Mouse (Mus musculus) MEL (cell line): ENCODE results near the gene Narf.
A peak's percentile ranks its signal among the peaks of the same experiment; 100 is the strongest.

ENCODE experiments used
- BHLHE40 ChIP-seq: IDR thresholded peaks from 2 replicates; pipeline ENCODE4 v1.6.1; 2012; ENCODE audit warnings: low read depth, mild to moderate bottlenecking, inconsistent platforms, low read length, improper control_type of control experiment, borderline replicate concordance
- CTCF ChIP-seq, 3 experiments: IDR thresholded peaks in 2 of 3; conservative IDR thresholded peaks in 1 of 3; 2 replicates each; pipeline ENCODE4 v1.5.1; 2011 to 2012; ENCODE audit warnings: low read length in 3 of 3, low read depth in 2 of 3, mild to moderate bottlenecking in 2 of 3, improper control_type of control experiment in 1 of 3, inconsistent platforms in 1 of 3, mixed read lengths in 1 of 3, moderate library complexity in 1 of 3; ENCODE audit not compliant: control insufficient read depth in 1 of 3, insufficient read depth in 1 of 3, poor library complexity in 1 of 3, severe bottlenecking in 1 of 3
- ELF1 ChIP-seq: IDR thresholded peaks from 2 replicates; pipeline ENCODE4 v1.6.1; 2014; ENCODE audit warnings: low read depth, mild to moderate bottlenecking, inconsistent platforms, low read length, improper control_type of control experiment, moderate library complexity
- EP300 ChIP-seq, 2 experiments: IDR thresholded peaks; 2 replicates each; pipeline ENCODE4 v1.6.1; 2011; ENCODE audit warnings: improper control_type of control experiment in 2 of 2, low read length in 2 of 2, low read depth in 1 of 2, mild to moderate bottlenecking in 1 of 2
- GATA1 ChIP-seq: IDR thresholded peaks from 2 replicates; pipeline ENCODE4 v1.6.1; 2011; ENCODE audit warnings: low read depth, low read length, improper control_type of control experiment
- POLR2A ChIP-seq, 2 experiments: IDR thresholded peaks; 2 replicates each; pipeline ENCODE4 v1.6.1; 2011 to 2012; ENCODE audit warnings: low read length in 2 of 2, mild to moderate bottlenecking in 2 of 2, control low read depth in 1 of 2, improper control_type of control experiment in 1 of 2, low read depth in 1 of 2, moderate library complexity in 1 of 2; ENCODE audit not compliant: control insufficient read depth in 1 of 2, insufficient read depth in 1 of 2, poor library complexity in 1 of 2
- POLR2AphosphoS5 ChIP-seq: IDR thresholded peaks from 2 replicates; pipeline ENCODE4 v1.6.1; 2012; ENCODE audit warnings: low read depth, borderline replicate concordance, mild to moderate bottlenecking, inconsistent platforms, low read length, moderate library complexity, mixed read lengths
- SMC3 ChIP-seq: IDR thresholded peaks from 2 replicates; pipeline ENCODE4 v1.6.1; 2011; ENCODE audit warnings: low read depth, low read length, improper control_type of control experiment
- UBTF ChIP-seq: IDR thresholded peaks from 2 replicates; pipeline ENCODE4 v1.6.1; 2012; ENCODE audit warnings: low read depth, mild to moderate bottlenecking, inconsistent platforms, low read length, improper control_type of control experiment, moderate library complexity, borderline replicate concordance; ENCODE audit not compliant: insufficient read depth
- USF2 ChIP-seq, 2 experiments: IDR thresholded peaks; 2 replicates each; pipeline ENCODE4 v1.6.1; 2011 to 2012; ENCODE audit warnings: improper control_type of control experiment in 2 of 2, low read length in 2 of 2, borderline replicate concordance in 1 of 2, inconsistent platforms in 1 of 2, low read depth in 1 of 2, mild to moderate bottlenecking in 1 of 2; ENCODE audit not compliant: insufficient read depth in 1 of 2
- ZNF384 ChIP-seq: IDR thresholded peaks from 2 replicates; pipeline ENCODE4 v1.6.1; 2012; ENCODE audit warnings: low read depth, mild to moderate bottlenecking, inconsistent platforms, low read length, improper control_type of control experiment

- TF ChIP-seq SMC3: peak; percentile 27
- TF ChIP-seq USF2 (IDR thresholded peaks at IDR 0.05; ENCODE audit: borderline replicate concordance in 1 of 2, insufficient read depth in 1 of 2, low read depth in 1 of 2, low read length in 2 of 2): no peak
- peak in 2 of 3 experiments; percentile 67 to 74; a peak in 5 of 6 replicates for TF ChIP-seq CTCF (IDR thresholded peaks at IDR 0.05 in 2 of 3, conservative IDR thresholded peaks at IDR 0.05 in 1 of 3; ENCODE audit: control insufficient read depth in 1 of 3, insufficient read depth in 1 of 3, low read depth in 2 of 3, low read length in 3 of 3, poor library complexity in 1 of 3, severe bottlenecking in 1 of 3)
- no peak for TF ChIP-seq EP300 (IDR thresholded peaks at IDR 0.05; ENCODE audit: low read depth in 1 of 2, low read length in 2 of 2)
- TF ChIP-seq ZNF384: no peak
- peak in 1 of 2 experiments; percentile 78; a peak in 2 of 4 replicates for TF ChIP-seq POLR2A (IDR thresholded peaks at IDR 0.05; ENCODE audit: control insufficient read depth in 1 of 2, insufficient read depth in 1 of 2, low read depth in 1 of 2, low read length in 2 of 2, poor library complexity in 1 of 2)
- TF ChIP-seq GATA1: no peak
- TF ChIP-seq ELF1: no peak; the same call in 1 of the 2 replicates
- no peak for TF ChIP-seq UBTF
- no peak; the same call in 1 of the 2 replicates for TF ChIP-seq POLR2AphosphoS5
- TF ChIP-seq BHLHE40: 0 out of 2 replicates have a peak, but pooled peaks have one; percentile 33
These were observed at the start of gene Narf for GRCm38 (mm10) chr11:121236564-121237344.
